Mouse (Mus musculus) retina, adult 2 months (tissue): ENCODE measurements around the gene Plg.

Experiments
- DNase-seq: peaks from one replicate; pipeline ENCODE4 v3.0.0-alpha.2; 2012; ENCODE audit warnings: low read depth, low spot score

Gene Plg

DNA sequence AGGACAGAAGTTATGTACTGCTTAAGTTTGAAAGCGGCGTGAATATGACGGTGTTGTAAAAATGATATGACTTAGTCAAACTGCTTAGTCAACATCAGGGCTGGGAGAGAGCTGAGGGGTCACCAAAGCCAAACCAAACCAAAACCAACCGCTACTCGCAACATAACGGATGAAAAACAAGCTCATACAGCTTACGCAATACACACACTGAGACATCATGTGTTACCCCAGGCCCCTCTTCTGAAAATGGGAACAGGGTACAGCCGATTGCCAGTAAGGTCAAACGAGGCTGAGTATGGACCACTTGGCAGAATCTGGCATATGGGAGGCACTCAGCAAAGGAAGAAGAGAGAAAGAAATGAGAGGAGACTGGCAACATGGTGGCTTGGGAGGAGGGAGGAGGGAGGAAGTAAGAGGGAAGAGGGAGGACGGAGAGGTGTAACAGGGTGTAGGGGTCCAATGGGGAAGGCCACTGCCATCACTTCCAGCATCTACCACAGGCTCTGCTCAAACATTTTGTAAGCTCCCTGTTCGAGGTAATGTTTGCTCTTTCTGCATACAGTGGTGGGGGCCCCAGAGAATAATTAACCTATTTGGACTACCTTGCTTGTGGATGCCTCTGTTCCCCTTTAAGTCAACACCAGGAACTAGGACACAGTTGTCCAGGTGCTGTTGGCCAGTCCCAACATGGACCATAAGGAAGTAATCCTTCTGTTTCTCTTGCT is at the start of gene Plg:
Gene Plg, plus strand, starts transcription at position 628 of the 725 bp plus-strand sequence.
- DNase-seq, result no peak

DNA sequence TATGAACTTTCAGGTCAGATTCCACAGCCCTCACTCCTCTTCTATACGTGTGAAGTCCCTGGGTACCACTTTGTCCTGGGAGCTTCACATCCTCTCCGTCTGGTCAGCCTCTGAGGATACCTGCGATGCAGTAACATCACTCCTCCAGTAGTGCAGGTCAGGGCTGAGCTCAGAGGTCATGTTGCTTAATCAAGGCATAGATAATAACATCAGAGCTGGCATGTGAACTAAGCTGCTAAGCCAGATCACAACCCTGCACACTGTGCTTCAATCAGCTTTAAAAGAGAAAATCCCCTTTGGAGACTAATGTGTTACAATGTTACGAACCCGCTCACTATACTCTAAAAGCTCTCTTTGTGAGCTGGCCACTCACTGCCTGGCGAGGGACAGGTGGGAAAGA is 43.3 kb upstream of the Plg start:
- no peak for DNase-seq

DNA sequence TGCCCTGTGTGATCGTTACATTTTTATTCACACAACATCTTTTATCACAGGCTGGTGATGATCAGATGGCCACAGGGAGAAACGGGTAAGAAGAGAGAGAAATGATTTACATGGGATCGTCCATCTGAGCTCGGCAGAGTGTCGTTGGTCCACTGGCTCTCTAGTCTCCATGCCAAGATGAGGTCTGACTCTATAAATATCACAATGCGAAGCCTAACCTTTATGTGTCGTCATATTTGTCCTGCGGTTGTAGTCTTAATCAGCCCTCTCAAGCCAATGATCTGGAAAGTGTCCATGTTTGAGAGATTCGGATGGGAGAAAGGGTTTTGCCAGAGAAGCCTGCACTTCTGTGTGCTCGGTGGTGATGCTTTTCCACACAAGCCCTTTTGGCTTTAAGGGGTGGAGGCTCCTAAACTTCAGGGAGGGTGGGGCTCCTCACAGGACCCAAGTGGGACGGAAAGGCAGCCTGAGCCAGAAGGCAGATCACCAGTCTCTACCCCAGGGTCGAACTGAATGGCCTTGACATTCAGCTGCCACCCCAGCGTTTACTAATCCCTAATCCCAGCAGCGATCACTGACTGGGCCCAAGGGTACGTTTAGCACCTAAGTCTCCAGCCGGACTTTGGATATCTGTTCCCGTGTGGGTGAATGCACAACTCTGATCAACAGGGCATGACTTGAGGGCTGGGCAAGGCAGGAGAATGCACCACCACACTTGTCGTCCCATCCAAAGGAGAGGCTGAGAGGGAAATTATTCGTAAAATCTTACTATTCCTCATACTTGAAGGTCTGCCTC is 42.1 kb upstream of the Plg start:
- no peak for DNase-seq

DNA sequence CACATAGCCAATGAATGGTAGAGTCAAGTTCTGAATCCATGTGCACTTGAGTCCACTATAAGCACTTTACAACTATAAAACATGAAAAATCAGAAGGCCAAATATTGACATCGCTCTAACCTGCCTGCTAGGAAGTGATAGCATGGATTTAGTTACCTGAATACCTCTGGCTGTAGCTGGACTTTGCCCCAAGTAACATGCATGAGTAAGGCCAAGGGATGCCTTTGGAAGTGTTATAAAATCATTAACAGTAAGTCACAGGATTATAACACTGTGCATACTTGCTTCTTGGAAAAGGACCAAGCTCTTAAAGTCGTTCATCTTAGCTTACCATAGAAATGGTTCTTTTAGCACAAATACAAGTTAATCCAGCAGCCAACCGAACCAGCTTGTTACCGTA is 41.3 kb upstream of the Plg start:
- no peak for DNase-seq

DNA sequence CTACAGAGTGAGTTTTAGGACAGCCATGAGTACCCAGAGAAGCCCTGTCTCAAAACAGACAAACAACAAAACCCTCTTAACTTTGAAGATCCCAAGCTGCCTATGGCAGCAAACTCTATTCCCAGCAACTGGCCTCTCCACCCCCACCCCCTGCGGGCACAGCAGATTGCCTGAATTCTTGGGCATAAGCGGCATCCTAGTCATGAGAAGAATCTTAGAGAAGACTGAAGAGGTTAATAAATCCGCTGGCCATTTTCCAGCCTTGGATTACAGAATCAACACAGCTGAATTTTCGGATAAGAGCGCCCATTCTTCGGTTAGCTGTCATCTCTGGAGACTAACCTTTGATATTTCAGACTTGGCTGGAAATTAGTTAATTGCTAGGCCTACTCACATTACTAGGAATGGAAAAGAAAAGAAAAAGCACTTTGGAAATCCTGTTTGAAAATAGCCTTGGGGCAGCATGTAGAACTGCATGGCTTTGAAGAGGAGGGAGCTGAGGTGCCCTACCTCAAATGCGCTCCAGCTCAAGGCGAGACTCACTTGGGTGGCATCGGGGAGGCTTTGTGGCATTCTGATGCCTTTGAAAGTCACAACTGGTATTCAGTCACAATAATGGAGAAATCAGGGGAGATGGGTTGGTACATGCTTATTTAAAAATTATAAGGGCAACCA is 34.6 kb upstream of the Plg start:
- DNase-seq, result no peak

DNA sequence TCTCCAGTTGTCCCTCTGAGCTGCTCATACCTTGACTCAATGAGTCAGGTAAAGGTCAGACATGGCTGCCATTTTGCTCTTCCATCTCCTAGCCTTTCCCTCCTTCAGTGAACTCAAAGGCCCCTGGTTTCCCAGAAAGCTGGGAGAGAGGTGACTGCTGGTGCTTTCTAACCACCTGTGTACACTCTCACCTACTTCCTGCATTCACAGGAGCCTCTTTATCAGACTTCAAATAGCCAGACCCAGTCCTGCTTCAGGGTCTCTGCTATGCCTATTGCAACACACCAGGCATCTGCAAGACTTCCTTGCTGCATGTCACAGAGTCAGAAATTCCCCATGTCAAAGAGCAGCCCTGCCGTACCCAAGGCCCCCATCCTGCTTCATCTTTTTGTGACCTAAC is 30.9 kb upstream of the Plg start:
- DNase-seq, result no peak

DNA sequence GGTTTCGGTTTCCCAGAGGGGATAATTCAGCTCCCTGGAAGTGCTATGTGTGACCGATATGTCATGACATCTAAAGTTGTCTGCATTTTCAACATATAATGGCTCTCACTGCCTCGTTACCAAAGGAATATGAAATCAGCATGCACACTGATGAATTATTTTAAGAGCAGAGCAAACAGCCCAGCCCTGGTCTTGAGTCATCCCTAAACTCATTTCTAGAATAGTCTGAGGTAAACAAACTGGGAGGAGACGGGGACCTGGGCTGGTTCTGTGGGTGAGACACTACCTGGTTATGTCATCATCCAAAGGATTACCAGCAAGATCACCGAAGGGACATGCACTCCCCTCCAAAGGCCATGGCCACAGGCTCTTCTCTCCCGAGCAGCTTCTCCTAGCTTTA is 26.8 kb upstream of the Plg start:
- DNase-seq, result no peak

DNA sequence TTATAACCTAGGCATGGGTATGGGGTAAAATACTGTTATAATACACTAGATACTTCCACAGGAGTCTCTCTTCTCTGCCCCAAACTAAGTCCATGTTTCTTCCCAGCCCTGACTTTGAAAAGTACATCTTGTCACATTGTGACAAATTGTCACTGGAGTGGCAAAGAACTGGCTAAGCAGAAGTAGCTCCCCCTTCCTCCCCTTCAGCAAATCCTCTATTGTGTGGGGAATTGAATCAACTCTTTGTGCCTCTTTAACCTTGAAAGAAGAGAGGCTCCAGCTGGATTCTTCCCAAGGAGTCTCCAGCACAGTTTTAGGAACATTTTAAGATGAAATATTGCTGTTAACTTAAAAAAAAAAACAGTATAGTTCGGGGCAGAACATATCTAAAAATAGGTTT is 25.6 kb upstream of the Plg start:
- no peak for DNase-seq

DNA sequence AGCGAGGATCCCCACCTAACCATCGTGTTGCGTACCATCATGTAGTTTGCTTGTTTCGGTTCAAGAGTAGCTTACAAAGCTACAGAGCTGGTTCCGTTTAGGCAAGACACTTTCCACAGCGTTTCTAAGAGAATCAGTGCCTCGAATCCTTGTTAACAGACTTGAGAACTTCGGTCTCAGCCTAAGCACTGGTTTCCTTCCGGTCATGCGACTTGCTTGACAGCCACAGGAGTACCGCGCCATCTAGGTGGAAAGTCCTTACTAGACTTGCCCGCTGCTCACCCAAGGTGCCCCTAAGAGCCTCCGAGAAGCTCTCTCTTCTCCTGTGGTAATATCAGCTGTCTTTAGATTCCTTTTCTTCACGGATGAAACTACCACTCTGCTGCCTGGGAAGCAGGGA is 18.5 kb upstream of the Plg start:
- DNase-seq, result no peak

DNA sequence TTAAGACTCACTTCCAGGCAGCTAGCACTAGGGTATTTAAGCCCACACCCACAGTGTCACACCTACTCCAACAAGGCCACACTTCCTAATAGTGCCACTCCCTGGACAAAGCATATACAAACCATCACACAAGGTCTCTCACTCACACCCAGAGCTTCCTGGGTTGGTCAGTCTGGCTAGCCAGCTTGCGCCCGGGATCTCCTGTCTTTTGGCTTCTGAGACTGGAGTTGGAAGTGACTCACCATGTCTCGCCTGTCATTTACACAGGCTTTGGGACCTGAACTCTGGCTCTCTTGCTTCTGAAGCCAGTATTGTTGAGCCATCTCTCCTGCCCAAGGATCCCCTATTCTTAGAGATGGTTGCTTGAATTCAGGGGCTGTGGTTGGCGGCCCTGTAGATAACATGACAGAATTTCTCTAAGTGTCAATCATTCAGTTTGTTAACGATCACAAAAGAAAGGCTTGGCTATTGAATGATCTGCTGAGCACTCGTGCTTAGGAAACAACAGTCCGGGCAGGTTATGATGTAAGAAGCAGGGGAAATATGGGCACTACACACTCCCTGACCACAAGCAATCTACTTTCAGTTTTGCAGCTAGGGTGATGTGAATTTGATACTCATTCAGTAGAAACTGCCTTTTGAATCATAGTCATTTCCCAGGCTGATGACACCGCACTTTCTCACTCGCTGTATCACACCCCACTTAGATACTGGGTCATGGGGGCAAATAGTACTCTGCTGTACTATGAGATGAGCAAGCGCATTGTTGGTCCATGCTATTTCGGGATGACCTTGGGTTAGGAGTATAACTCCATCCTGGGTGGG is 14.6 kb upstream of the Plg start:
- no peak for DNase-seq

DNA sequence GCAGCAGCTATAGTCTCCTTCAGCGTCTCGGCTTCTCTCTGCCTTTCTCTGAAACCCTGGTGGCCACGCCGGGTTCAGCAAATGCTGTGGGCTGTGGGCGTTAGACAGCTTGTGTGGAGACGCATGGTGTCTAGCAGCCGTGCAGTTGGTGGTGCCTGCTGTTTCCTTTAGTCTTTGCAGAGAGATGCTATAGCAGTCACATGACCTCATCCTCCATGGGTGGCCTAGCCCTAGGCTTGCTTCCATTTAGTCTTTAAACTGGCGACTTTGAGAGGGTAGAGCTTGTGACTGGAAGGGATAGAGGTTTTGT is 14.0 kb upstream of the Plg start:
- no peak for DNase-seq

DNA sequence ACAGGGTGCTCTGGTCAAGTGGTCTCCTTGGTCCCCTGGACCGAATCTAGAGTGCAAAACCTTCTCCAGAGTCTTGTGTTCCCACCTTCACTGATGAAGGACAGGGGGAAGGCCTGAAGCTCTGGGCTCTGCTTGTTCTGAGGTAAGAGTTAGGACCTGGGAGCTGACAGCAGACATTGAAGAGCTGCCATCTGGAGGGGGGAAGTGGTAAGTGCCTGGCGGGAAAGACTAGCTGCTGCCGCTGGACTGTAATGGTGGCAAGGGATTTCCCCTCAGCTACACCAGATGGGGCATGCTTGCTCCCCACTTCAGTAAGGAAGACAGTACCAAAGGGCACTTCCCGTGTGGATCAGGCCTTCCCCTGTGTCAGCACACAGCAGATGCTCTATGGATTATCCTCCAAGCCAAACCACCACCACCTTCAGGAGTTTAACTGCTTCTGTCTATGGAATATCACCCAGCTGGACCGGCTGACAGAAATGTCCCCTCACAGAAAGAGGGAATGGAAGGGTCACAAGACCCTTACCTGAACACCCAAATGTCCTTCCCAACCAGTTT is 11.0 kb upstream of the Plg start:
- DNase-seq, result peak; percentile 29

DNA sequence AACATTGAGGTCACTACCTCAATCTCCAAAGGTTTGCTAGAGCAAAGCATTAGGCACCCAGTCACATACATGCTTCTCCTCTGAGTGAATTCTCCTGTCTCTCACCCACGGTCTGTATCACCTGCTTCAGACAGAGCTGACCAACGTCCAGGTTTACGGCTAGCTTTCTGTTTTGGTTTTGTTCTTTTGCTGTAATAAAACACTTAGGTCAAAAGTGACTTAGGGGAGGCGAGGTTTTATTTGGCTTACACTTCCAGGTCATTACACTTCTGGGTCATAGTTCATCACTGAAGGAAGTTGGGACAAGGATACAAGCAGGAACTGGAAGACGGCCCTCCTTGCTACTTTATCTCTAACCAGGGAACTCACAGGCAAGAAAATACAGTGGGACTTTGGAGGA is 9.0 kb upstream of the Plg start:
- no peak for DNase-seq

DNA sequence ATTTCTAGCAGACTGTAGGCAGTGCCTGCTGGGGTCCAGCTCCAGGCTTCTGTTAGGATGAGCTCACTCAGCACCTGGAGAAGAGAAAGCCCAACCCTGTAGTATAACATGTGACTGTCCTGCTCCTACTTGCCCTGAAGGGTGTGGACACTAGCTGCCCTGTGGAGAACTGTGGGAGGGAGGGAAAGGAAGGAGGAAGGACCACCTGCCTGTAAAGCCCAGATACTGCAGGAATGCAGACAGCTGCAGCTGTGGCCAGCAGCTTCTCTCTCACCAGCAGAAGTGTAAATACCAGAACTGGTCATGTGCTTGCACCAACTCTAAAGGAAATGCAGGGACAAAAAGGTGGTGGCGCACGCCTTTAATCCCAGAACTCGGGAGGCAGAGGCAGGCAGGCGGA is 8.1 kb upstream of the Plg start:
- no peak for DNase-seq

DNA sequence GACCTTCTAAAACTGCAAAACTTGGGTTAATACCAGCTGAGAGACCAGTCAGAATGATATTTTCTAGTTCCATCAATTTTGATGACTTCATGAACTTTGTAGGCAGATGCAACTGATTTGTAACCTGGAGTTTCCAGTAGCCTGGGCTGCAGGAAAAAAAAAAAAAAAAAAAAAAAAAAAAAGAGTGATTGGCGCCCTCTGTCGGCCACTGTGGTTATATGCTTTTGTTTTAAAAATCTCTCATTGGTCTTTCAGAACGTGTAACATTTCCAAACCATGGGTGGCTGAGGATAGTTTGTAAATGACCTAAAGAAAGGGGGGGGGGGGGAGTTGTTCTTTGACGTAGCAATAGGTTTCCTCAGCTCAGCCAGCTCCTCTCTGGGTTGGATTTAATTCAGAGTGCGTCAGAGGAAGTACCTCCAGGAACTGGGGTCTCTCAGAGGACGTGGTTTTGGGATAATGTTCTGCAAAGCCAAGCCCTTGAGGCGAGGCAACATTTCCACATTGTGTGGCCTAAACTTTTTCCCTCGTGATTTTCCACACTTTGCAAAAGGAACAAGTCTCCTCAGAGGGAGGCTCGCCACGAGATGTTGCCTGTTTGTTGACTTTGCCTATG is 7.0 kb upstream of the Plg start:
- peak; percentile 23 for DNase-seq

DNA sequence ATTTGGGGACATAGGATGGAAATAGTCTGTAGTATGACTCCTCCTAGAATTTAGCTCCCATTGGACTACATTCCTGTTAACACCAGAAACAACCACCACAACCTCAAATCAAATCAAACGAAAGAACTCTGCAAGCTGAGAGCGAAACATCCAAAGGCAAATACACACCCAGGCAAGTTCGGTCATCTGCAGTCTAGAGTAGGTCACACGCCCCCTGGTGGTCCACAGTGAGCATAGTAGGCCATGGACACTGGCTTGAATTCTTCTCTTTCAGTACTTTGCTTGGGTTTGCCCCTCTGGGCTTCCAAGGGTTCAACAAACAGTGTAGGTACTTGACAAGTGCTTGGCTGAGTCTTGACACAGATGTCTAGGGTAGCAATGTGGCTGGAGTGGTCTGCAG is 6.4 kb upstream of the Plg start:
- DNase-seq, result peak; percentile 37

DNA sequence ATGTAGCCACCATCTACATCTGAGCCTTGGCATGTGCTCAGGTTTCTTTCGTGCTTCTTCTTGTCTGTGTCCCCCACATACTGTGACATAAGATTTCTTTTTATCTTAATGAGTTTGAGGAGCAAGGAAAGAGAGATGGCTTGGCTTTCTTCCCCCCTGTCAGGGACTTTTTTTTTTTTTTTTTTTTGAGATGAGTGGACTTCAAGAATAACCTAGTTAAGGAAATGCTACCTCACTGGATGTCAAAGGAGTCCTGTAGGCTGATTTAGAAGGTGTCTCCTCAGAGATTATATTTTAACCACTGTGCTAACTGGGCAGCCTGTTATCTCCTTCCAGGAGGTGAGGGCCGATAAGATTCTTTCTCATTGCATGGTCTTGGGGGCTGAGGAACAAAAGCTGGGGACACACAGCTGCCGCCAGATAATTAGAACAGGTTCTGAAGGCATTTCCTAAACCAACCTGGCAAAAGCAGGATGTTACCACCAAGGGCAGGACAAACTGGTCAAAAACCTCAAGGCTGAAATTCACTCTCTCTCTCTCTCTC is 4.7 kb upstream of the Plg start:
- no peak for DNase-seq

DNA sequence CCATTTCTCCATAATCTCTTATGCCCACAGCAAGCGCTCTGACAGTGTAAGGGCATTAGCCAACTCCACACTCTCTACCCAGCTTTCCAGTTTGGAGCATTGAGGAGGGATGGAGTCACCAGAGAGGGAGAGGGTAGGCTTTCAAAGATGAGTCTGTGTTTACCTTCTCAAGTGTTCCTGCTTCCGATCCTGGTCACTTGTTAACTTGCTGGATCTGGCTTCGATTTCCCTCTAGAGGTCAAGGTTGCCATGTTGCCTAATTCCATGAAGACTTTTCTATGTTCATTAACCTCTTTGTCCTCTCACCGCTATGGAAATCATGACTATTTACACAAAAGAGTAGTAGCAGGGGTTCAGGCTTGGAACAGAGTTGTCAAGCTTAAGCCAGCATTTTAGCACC is 1.9 kb downstream of the Plg start:
- DNase-seq, result no peak

DNA sequence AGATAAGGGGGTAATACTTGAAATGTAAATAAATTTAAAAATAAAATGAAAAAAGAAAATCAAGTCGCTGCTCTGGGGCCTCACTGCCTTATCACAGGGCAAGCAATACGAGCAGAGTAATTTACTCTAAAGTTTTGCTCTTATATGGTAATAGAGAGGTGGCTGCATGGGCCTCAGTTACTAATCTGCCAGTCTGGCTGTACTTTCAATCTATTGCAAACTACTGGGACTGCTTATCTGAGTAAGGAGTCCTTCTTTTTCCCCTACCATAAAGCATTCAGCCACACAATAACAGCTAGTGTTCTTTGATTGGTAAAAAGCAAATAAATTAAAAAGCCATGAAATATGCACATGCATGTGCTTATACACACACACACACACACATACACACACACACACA is 3.2 kb downstream of the Plg start:
- no peak for DNase-seq

DNA sequence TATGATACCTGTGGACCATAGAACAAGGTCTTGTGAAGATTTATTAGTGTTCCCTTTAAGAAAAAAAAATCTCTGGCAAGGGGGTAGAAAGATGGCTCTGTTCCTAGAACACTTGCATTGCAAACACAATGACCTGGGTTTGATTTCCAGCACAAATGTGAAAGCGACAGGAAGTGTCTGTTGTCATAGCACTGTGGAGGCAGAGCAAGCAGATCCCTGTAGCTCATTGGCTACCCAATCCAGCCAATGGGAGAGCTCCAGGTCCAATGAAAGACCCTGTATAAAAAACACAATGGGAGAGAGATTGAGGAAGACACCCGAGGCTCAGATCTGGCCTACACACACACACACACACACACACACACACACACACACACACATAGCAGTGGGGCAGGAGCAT is 4.1 kb downstream of the Plg start:
- DNase-seq, result no peak
